Mouse (Mus musculus) ES-E14 (cell line): ENCODE measurements around the gene Polk. TPM values are rescaled to one million over a fixed set of nuclear protein-coding genes. Genes with fewer than 3 reads are reported as not detected.

Experiments
- DNase-seq: peaks from one replicate; pipeline ENCODE4 v3.0.0-alpha.2; 2013; ENCODE audit warnings: low read depth, low spot score
- H3K27ac ChIP-seq: 2 replicates; pipeline ENCODE4 v1.5.1; 2012; ENCODE audit warnings: low read depth, mild to moderate bottlenecking, low read length, moderate library complexity, mixed read lengths; ENCODE audit not compliant: poor library complexity, insufficient read depth, severe bottlenecking
- H3K36me3 ChIP-seq: 2 replicates; pipeline ENCODE4 v1.6.1; 2012; ENCODE audit warnings: mild to moderate bottlenecking, low read length, moderate library complexity, mixed read lengths; ENCODE audit not compliant: control insufficient read depth, poor library complexity, insufficient read depth, severe bottlenecking
- H3K4me1 ChIP-seq, 2 experiments: fragments of 150-350 bp in 1 of 2; sonication (generic) in 1 of 2; 2 replicates each; pipeline ENCODE4 v1.6.1; 2012; ENCODE audit warnings: low read length in 2 of 2, mild to moderate bottlenecking in 1 of 2, mixed read lengths in 1 of 2; ENCODE audit not compliant: control insufficient read depth in 2 of 2, insufficient read depth in 2 of 2, poor library complexity in 1 of 2
- H3K4me3 ChIP-seq, 2 experiments: fragments of 150-350 bp in 1 of 2; sonication (generic) in 1 of 2; 2 replicates each; pipeline ENCODE4 v1.5.1; 2012; ENCODE audit warnings: low read length in 2 of 2, low read depth in 1 of 2, mild to moderate bottlenecking in 1 of 2, mixed read lengths in 1 of 2; ENCODE audit not compliant: insufficient read depth in 1 of 2, poor library complexity in 1 of 2, severe bottlenecking in 1 of 2
- H3K9ac ChIP-seq: 2 replicates; pipeline ENCODE4 v1.6.1; 2012; ENCODE audit warnings: low read depth, mild to moderate bottlenecking, low read length, mixed read lengths; ENCODE audit not compliant: poor library complexity, insufficient read depth, severe bottlenecking
- H3K9me3 ChIP-seq: fragments of 150-350 bp; sonication (generic); 2 replicates; pipeline ENCODE4 v1.6.1; 2012; ENCODE audit warnings: low read depth, mild to moderate bottlenecking, low read length; ENCODE audit not compliant: control insufficient read depth, insufficient read depth
- CHD2 ChIP-seq: IDR thresholded peaks from 2 replicates; pipeline ENCODE4 v1.6.1; 2014; ENCODE audit warnings: mild to moderate bottlenecking, low read depth, low read length, inconsistent platforms
- HCFC1 ChIP-seq: IDR thresholded peaks from 2 replicates; pipeline ENCODE4 v1.6.1; 2012; ENCODE audit warnings: low read length, inconsistent platforms, borderline replicate concordance; ENCODE audit not compliant: insufficient read depth
- MAFK ChIP-seq: IDR thresholded peaks from 2 replicates; pipeline ENCODE4 v1.6.1; 2014; ENCODE audit warnings: mild to moderate bottlenecking, low read depth, low read length, inconsistent platforms; ENCODE audit not compliant: insufficient read depth
- ZC3H11A ChIP-seq: IDR thresholded peaks from 2 replicates; pipeline ENCODE4 v1.6.1; 2012; ENCODE audit warnings: low read depth, mild to moderate bottlenecking, inconsistent platforms, low read length, borderline replicate concordance
- ZNF384 ChIP-seq: IDR thresholded peaks from 2 replicates; pipeline ENCODE4 v1.6.1; 2012; ENCODE audit warnings: low read depth, low read length, inconsistent platforms
- in situ Hi-C, 2 experiments: fragments of 600-800 bp; cut with MboI; formaldehyde crosslinking; loops; one replicate each; pipeline ENCODE4 v1.15.1; 2025; ENCODE audit warnings: low sequenced_read_pairs in 2 of 2, inconsistent platforms in 1 of 2; ENCODE audit not compliant: unreplicated experiment in 2 of 2
- total RNA-seq: library from RNA; depleted of rRNA; stranded (reverse); fragments of 300-350 nt; gene quantifications from 2 replicates; pipeline ENCODE4 v1.2.3, GENCODE M21; 2012

Polk gene
- total RNA-seq, 1 experiment, result 23.7 TPM

DNA sequence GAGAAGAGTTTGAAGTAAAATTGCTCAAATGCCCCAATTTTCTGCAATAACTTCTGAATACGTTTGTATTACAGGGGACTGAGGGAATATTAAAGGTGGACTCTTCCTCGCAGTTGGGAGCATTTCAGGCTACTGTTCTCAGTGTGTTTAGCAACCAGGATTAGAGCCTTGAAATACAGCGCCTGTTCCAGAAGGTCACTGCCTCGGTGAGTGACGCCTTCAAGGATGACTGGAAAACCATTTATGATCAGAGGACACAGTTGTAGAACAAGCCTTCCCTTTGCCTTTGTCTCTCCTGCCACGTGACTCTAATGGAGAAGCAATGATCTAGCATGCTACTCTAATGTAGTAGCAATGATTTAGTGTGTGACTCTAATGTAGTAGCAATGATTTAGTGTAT is 54.4 kb downstream of the Polk start:
- Histone ChIP-seq H3K4me1 (no peaks in the 10 kb centered on the region), H3K9ac (no peak overlapping the region), H3K27ac (no peak overlapping the region), H3K36me3 (peaks cover 10% of the 10 kb centered on the region), H3K4me3 (no peak overlapping the region), H3K9me3 (no peaks in the 10 kb centered on the region)
- no peak for TF ChIP-seq ZNF384
- no peak for TF ChIP-seq CHD2
- TF ChIP-seq MAFK, result no peak
- TF ChIP-seq HCFC1, result no peak
- TF ChIP-seq ZC3H11A, result no peak
- in situ Hi-C loops, result no loop called here
- DNase-seq, result no peak

DNA sequence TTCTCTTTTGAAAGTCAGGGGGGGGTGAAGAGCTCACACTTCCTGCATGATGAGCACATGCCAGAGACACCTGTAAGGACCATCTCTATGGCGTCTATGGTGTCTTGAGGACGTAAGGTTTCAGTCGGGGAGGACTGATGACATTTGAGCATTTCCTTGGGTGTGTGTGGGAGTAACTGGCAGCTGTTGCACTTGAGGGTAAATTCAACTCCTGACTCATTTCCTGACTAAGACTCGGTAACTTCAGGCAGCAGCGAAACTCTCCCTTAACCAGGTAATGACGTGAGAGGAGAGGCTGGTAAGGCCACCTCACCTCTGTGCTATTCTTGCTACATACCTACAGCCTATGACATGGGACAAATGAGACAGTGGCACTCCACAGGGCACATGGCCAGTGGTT is 55.1 kb downstream of the Polk start:
- Histone ChIP-seq H3K4me1 (no peaks in the 10 kb centered on the region), H3K9ac (no peak overlapping the region), H3K36me3 (peaks cover 10% of the 10 kb centered on the region), H3K27ac (no peak overlapping the region), H3K9me3 (no peaks in the 10 kb centered on the region), H3K4me3 (no peak overlapping the region)
- DNase-seq, result no peak
- in situ Hi-C loops, result no loop called here
- no peak for TF ChIP-seq HCFC1
- TF ChIP-seq ZC3H11A, result no peak
- no peak for TF ChIP-seq MAFK
- no peak for TF ChIP-seq CHD2
- TF ChIP-seq ZNF384, result no peak

DNA sequence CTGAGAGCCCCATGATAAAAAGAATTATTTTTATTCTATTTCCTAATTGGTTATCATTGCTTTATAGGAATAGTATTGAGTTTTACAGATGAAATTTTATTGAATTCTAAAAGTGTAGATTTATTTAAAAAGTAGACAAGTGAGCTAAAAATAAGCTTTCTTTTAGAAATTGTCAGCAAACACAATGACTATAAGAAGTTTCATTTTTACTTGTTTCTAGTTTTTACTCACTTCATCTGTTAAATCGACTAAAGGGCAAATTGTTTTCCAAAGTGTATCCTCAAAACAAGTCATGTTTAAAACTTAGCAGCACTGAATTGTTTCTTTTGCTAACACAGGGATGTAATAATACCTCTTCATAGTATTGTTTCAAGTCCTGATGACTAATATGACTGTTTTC is 63.4 kb downstream of the Polk start:
- peaks cover 3% of the 10 kb centered on the region for H3K36me3 ChIP-seq
- H3K9me3 ChIP-seq, result no peaks in the 10 kb centered on the region
- no peak for DNase-seq
- no peak for TF ChIP-seq CHD2
- no peak for TF ChIP-seq HCFC1
- TF ChIP-seq MAFK, result no peak
- no peak for TF ChIP-seq ZC3H11A
- no peak for TF ChIP-seq ZNF384
- no peak overlapping the region for H3K9ac ChIP-seq
- H3K4me1 ChIP-seq, result no peaks in the 10 kb centered on the region
- no peak overlapping the region for H3K27ac ChIP-seq
- H3K4me3 ChIP-seq, result no peak overlapping the region
- in situ Hi-C loops, result no loop called here

DNA sequence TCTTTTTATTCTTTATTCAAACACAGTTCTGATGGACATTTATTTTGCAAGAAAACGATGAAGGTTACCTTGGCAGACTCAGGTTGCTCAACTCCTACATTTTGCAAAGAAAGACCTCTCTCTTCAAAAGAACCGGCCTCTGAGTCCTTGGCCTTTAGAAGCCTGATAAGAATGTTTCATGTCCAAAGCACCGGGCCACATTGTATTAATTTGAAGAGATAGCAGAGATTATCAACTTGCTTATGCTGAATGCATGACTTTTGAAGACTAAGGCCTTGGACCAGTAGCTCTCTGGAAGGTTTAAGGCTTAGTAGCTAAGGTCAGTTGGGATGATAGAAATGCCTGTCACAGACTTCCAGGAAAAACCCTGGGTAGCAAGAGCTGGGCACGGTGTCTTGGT is 65.2 kb downstream of the Polk start:
- H3K9ac ChIP-seq, result no peak overlapping the region
- peaks cover 3% of the 10 kb centered on the region; the same call in 1 of the 2 replicates for H3K36me3 ChIP-seq
- in situ Hi-C loops, result no loop called here
- DNase-seq, result no peak
- TF ChIP-seq ZC3H11A, result no peak
- TF ChIP-seq MAFK, result no peak
- TF ChIP-seq ZNF384, result no peak
- TF ChIP-seq HCFC1, result no peak
- no peak for TF ChIP-seq CHD2
- no peak overlapping the region for H3K4me3 ChIP-seq
- no peak overlapping the region for H3K27ac ChIP-seq
- H3K4me1 ChIP-seq, result no peaks in the 10 kb centered on the region
- no peaks in the 10 kb centered on the region for H3K9me3 ChIP-seq

DNA sequence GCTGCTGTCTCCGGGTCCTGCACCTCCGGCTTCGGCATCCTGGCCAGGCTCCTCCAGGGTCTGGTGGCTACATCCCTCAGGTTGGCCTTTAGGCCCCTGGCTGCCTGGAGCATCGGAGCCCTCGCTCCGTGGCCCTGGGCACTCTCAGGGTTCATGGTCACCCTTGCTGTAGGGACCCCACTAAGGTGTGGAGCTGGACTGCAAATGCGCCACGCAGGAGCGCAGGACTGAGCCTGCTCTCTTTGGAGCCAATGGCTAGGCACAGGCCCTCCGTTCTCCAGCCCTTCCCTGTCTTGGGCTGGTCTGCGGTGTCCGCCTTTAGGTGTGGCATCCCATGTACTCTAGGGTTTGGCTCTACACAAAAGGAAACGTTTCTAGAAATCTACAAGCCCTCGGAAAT is 71.4 kb downstream of the Polk start, which contains the start of gene Ankdd1b:
Ankdd1b (minus strand) TSS at position 242 of the 400 bp plus-strand sequence.
- no peaks in the 10 kb centered on the region for H3K4me1 ChIP-seq
- no peaks in the 10 kb centered on the region for H3K36me3 ChIP-seq
- in situ Hi-C loops, result no loop called here
- TF ChIP-seq ZC3H11A, result no peak
- TF ChIP-seq ZNF384, result no peak
- TF ChIP-seq CHD2, result no peak
- TF ChIP-seq HCFC1, result no peak
- no peak for TF ChIP-seq MAFK
- no peak within 1 kb of the TSS for H3K4me3 ChIP-seq
- no peak for DNase-seq
- H3K27ac ChIP-seq, result no peak within 1 kb of the TSS
- H3K9me3 ChIP-seq, result no peaks in the 10 kb centered on the region
- no peak within 1 kb of the TSS for H3K9ac ChIP-seq
